Mouse (Mus musculus) brain, adult 2 months (tissue): ENCODE measurements around the gene Peg10.
A peak's percentile ranks its signal among the peaks of the same experiment; 100 is the strongest.

Experiments
- DNase-seq: peaks from one replicate; pipeline ENCODE4 v3.0.0; 2011; ENCODE audit warnings: low read depth, low spot score

Peg10 gene

GRCm38 (mm10) chr6:4746696-4747439 lies at the start of gene Peg10, which contains the start of gene Sgce:
Gene Peg10 (plus strand): TSS chr6:4747306.
Gene Sgce (minus strand): TSS chr6:4747207.
- peak; percentile 86 for DNase-seq

- DNase-seq, result no peak
Measured at GRCm38 (mm10) chr6:4701641-4702040, 45.5 kb upstream of the Peg10 start.

GRCm38 (mm10) chr6:4703908-4704307 lies 43.2 kb upstream of the Peg10 start:
- no peak for DNase-seq

- no peak for DNase-seq
Measured at GRCm38 (mm10) chr6:4706415-4706814, 40.7 kb upstream of the Peg10 start.

- peak; percentile 33 for DNase-seq
Measured at GRCm38 (mm10) chr6:4708971-4709370, 38.1 kb upstream of the Peg10 start.

- DNase-seq, result no peak
Measured at GRCm38 (mm10) chr6:4716171-4716570, 30.9 kb upstream of the Peg10 start.

- DNase-seq, result no peak
Measured at GRCm38 (mm10) chr6:4717344-4717743, 29.8 kb upstream of the Peg10 start.

- DNase-seq, result peak; percentile 33
Measured at GRCm38 (mm10) chr6:4722142-4722541, 25.0 kb upstream of the Peg10 start.

- no peak for DNase-seq
Measured at GRCm38 (mm10) chr6:4722739-4723138, 24.4 kb upstream of the Peg10 start.

- DNase-seq, result no peak
Measured at GRCm38 (mm10) chr6:4723998-4724757, 22.9 kb upstream of the Peg10 start.

- no peak for DNase-seq
Measured at GRCm38 (mm10) chr6:4728305-4728704, 18.8 kb upstream of the Peg10 start.

- DNase-seq, result no peak
Measured at GRCm38 (mm10) chr6:4731675-4732074, 15.4 kb upstream of the Peg10 start.

GRCm38 (mm10) chr6:4733208-4733607 lies 13.9 kb upstream of the Peg10 start:
- no peak for DNase-seq

GRCm38 (mm10) chr6:4736372-4736771 lies 10.7 kb upstream of the Peg10 start:
- no peak for DNase-seq

- DNase-seq, result no peak
Measured at GRCm38 (mm10) chr6:4738034-4738629, 9.0 kb upstream of the Peg10 start.

- DNase-seq, result no peak
Measured at GRCm38 (mm10) chr6:4738717-4739116, 8.4 kb upstream of the Peg10 start.

- DNase-seq, result no peak
Measured at GRCm38 (mm10) chr6:4739522-4740355, 7.4 kb upstream of the Peg10 start.

- peak; percentile 74 for DNase-seq
Measured at GRCm38 (mm10) chr6:4740511-4740910, 6.6 kb upstream of the Peg10 start.

- peak; percentile 12 for DNase-seq
Measured at GRCm38 (mm10) chr6:4746036-4746695, 940 bp upstream of the Peg10 start.

- peak; percentile 89 for DNase-seq
Measured at GRCm38 (mm10) chr6:4747677-4748505, 785 bp downstream of the Peg10 start.
